14 mouse cellular contexts compared by ENCODE assay signal in the genomic region with DNA sequence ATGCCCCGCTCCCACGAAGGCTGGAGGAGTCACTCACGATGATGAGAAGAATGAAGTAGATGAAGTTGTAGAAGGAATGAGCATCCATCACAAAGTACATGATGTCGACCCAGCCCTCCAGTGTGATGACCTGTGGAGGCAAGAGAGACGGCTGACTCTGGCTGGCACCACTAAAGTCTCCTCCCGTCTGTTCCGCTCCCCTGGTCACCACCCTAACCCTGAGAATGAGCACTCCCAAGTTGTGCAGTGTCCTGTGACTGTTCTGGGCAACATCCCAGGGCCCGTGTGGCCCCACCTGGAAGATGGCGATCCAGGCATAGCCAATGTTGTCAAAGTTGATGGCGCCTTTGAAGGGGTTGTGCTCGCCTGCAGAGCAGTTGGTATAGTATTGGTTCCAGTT. TPM values are rescaled to one million over a fixed set of nuclear protein-coding genes. Genes with fewer than 3 reads are reported as not detected.
"Had no signal": no experiment of that assay in that cellular context is flagged by ENCODE, and none has a peak within 500 bp of the region (broad histone marks: within the 10 kb centered on the region; RNA-seq: fewer than 3 reads in every experiment).

No protein-coding gene starts in this region.

- H3K9ac ChIP-seq: intestine, embryonic 15.5 days; limb, embryonic 15.5 days; liver, embryonic 12.5 days; lung, embryonic 14.5 days had no signal

- DNase-seq: lung, embryonic 14.5 days; lung, postnatal 10 days; right cerebral cortex, postnatal 14 days; thymus, postnatal 36 days had no signal

- H3K4me1 ChIP-seq: megakaryocyte, embryonic 14.5 days had no signal

- H3K27ac ChIP-seq: intestine, embryonic 15.5 days; left cerebral cortex, adult 2 months; limb, embryonic 15.5 days; liver, embryonic 12.5 days; macrophage had no signal

- H3K4me3 ChIP-seq: intestine, embryonic 15.5 days; left cerebral cortex, adult 2 months; limb, embryonic 15.5 days; liver, embryonic 12.5 days; megakaryocyte, embryonic 14.5 days had no signal

- H3K4me2 ChIP-seq: intestine, embryonic 15.5 days; limb, embryonic 15.5 days; liver, embryonic 12.5 days; lung, embryonic 14.5 days; midbrain, embryonic 11.5 days had no signal

- H3K36me3 ChIP-seq: intestine, embryonic 15.5 days; liver, embryonic 12.5 days had no signal

- H3K9me3 ChIP-seq: intestine, embryonic 15.5 days; limb, embryonic 15.5 days; liver, embryonic 12.5 days; megakaryocyte, embryonic 14.5 days had no signal

- H3K27me3 ChIP-seq: intestine, embryonic 15.5 days; limb, embryonic 15.5 days had no signal

- ATAC-seq: intestine, embryonic 15.5 days; liver, embryonic 12.5 days had no signal

RNA-seq across cellular contexts. Expression of a gene that starts 12.1 kb away (rescaled TPM):
- polyA plus RNA-seq: macrophage had no signal

RNA-seq across cellular contexts. Expression of a gene that starts 24.1 kb away (rescaled TPM):
- polyA plus RNA-seq: limb, embryonic 11.5 days; liver, embryonic 12.5 days; liver, embryonic 16.5 days; macrophage; midbrain, embryonic 11.5 days; spleen, adult 2 months had no signal

RNA-seq across cellular contexts. Expression of a gene that starts 37.9 kb away (rescaled TPM):
- polyA plus RNA-seq: liver, embryonic 12.5 days; macrophage had no signal

RNA-seq across cellular contexts. Expression of a gene that starts 59.7 kb away (rescaled TPM):
- polyA plus RNA-seq: liver, embryonic 16.5 days had no signal
